Mouse (Mus musculus): Measurements from ENCODE around the gene Mpv17l2.

- no peak for TF ChIP-seq CTCF (IDR thresholded peaks at IDR 0.05; ENCODE audit: borderline replicate concordance, extremely low read depth, insufficient read depth, insufficient read length)
- TF ChIP-seq POLR2A (IDR thresholded peaks at IDR 0.05; ENCODE audit: borderline replicate concordance, extremely low read depth, insufficient read depth, insufficient read length, poor library complexity, severe bottlenecking): no peak
These were observed 40.9 kb downstream of the Mpv17l2 start for GRCm38 (mm10) chr8:70719796-70720270.

Measured in brain, embryonic 14.5 days (tissue).